Mouse (Mus musculus): Measurements from ENCODE around the gene Myo10. TPM values are rescaled to one million over a fixed set of nuclear protein-coding genes. Genes with fewer than 3 reads are reported as not detected.

Myo10 gene
- polyA plus RNA-seq, 1 experiment from 2014 or later, result 35.0 TPM

- Histone ChIP-seq H3K27me3 (replicated peaks) (no peaks in the 10 kb centered on the region), H3K27ac (no peak overlapping the region), H3K4me3 (no peak overlapping the region), H3K9ac (no peak overlapping the region), H3K36me3 (no peaks in the 10 kb centered on the region), H3K4me1 (peaks cover 4% of the 10 kb centered on the region), H3K4me2 (replicated peaks) (no peak overlapping the region), H3K9me3 (no peaks in the 10 kb centered on the region)
- no peak for ATAC-seq (ENCODE audit: low FRiP score, low read depth)
- 75% methylated on average over 9 of the region's 9 CpGs for WGBS
Observed at GRCm38 (mm10) chr15:25688424-25689283, 66.3 kb downstream of the Myo10 start.

- no peaks in the 10 kb centered on the region for H3K36me3 ChIP-seq
- no peaks in the 10 kb centered on the region for H3K9me3 ChIP-seq
- H3K4me1 ChIP-seq, result peaks cover 4% of the 10 kb centered on the region
- WGBS, result 82% methylated on average over 8 of the region's 8 CpGs
- 0 out of 2 replicates have a peak, but pooled peaks have one; percentile 13 for ATAC-seq (ENCODE audit: low FRiP score, low read depth)
- H3K9ac ChIP-seq, result no peak overlapping the region
- no peaks in the 10 kb centered on the region for H3K27me3 ChIP-seq (replicated peaks)
- no peak overlapping the region for H3K4me3 ChIP-seq
- H3K27ac ChIP-seq, result no peak overlapping the region
- no peak overlapping the region for H3K4me2 ChIP-seq (replicated peaks)
Observed at GRCm38 (mm10) chr15:25689477-25689876, 67.2 kb downstream of the Myo10 start.

GRCm38 (mm10) chr15:25690066-25690745 is 67.9 kb downstream of the Myo10 start:
- H3K9me3 ChIP-seq, result no peaks in the 10 kb centered on the region
- no peak overlapping the region for H3K4me3 ChIP-seq
- no peaks in the 10 kb centered on the region for H3K27me3 ChIP-seq (replicated peaks)
- 19% methylated on average over 15 of the region's 15 CpGs for WGBS
- no peak overlapping the region for H3K9ac ChIP-seq
- peaks cover 4% of the 10 kb centered on the region for H3K4me1 ChIP-seq
- H3K4me2 ChIP-seq (replicated peaks), result no peak overlapping the region
- H3K27ac ChIP-seq, result no peak overlapping the region
- H3K36me3 ChIP-seq, result no peaks in the 10 kb centered on the region
- peak; percentile 38; the same call in 1 of the 2 replicates for ATAC-seq (ENCODE audit: low FRiP score, low read depth)

- peaks cover 4% of the 10 kb centered on the region for H3K4me1 ChIP-seq
- H3K27me3 ChIP-seq (replicated peaks), result no peaks in the 10 kb centered on the region
- H3K36me3 ChIP-seq, result no peaks in the 10 kb centered on the region
- H3K27ac ChIP-seq, result no peak overlapping the region
- no peak for ATAC-seq (ENCODE audit: low FRiP score, low read depth)
- H3K4me2 ChIP-seq (replicated peaks), result no peak overlapping the region
- 78% methylated on average over 4 of the region's 4 CpGs for WGBS
- H3K4me3 ChIP-seq, result no peak overlapping the region
- no peak overlapping the region for H3K9ac ChIP-seq
- no peaks in the 10 kb centered on the region for H3K9me3 ChIP-seq
Observed at GRCm38 (mm10) chr15:25690746-25691105, 68.4 kb downstream of the Myo10 start.

- no peak overlapping the region for H3K4me2 ChIP-seq (replicated peaks)
- H3K4me3 ChIP-seq, result no peak overlapping the region
- H3K4me1 ChIP-seq, result peaks cover 4% of the 10 kb centered on the region
- no peaks in the 10 kb centered on the region for H3K9me3 ChIP-seq
- no peaks in the 10 kb centered on the region for H3K27me3 ChIP-seq (replicated peaks)
- no peak for ATAC-seq (ENCODE audit: low FRiP score, low read depth)
- no peak overlapping the region for H3K27ac ChIP-seq
- no peaks in the 10 kb centered on the region for H3K36me3 ChIP-seq
- no peak overlapping the region for H3K9ac ChIP-seq
- 49% methylated on average over 21 of the region's 21 CpGs for WGBS
Observed at GRCm38 (mm10) chr15:25692254-25692950, 70.1 kb downstream of the Myo10 start.

GRCm38 (mm10) chr15:25693708-25694107 is 71.4 kb downstream of the Myo10 start:
- H3K4me1 ChIP-seq, result peaks cover 4% of the 10 kb centered on the region
- WGBS, result 86% methylated on average over 11 of the region's 11 CpGs
- no peak overlapping the region for H3K27ac ChIP-seq
- H3K9ac ChIP-seq, result no peak overlapping the region
- no peaks in the 10 kb centered on the region for H3K9me3 ChIP-seq
- H3K36me3 ChIP-seq, result no peaks in the 10 kb centered on the region
- ATAC-seq (ENCODE audit: low FRiP score, low read depth), result no peak
- no peak overlapping the region for H3K4me3 ChIP-seq
- H3K4me2 ChIP-seq (replicated peaks), result no peak overlapping the region
- H3K27me3 ChIP-seq (replicated peaks), result no peaks in the 10 kb centered on the region

GRCm38 (mm10) chr15:25694749-25695148 is 72.4 kb downstream of the Myo10 start:
- Histone ChIP-seq H3K36me3 (no peaks in the 10 kb centered on the region), H3K4me1 (peaks cover 4% of the 10 kb centered on the region; the same call in 1 of the 2 replicates), H3K9me3 (no peaks in the 10 kb centered on the region), H3K9ac (no peak overlapping the region), H3K4me2 (replicated peaks) (no peak overlapping the region), H3K27me3 (replicated peaks) (no peaks in the 10 kb centered on the region), H3K4me3 (no peak overlapping the region), H3K27ac (no peak overlapping the region)
- 93% methylated on average over 4 of the region's 4 CpGs for WGBS
- ATAC-seq (ENCODE audit: low FRiP score, low read depth), result no peak

- Histone ChIP-seq H3K27me3 (replicated peaks) (no peaks in the 10 kb centered on the region), H3K4me3 (no peak overlapping the region), H3K9ac (no peak overlapping the region), H3K4me1 (no peaks in the 10 kb centered on the region), H3K36me3 (no peaks in the 10 kb centered on the region), H3K27ac (no peak overlapping the region), H3K4me2 (replicated peaks) (no peak overlapping the region), H3K9me3 (no peaks in the 10 kb centered on the region)
- 93% methylated on average over 3 of the region's 3 CpGs for whole genome bisulfite sequencing
- ATAC-seq (ENCODE audit: low FRiP score, low read depth), result no peak
Observed at GRCm38 (mm10) chr15:25695253-25695652, 72.9 kb downstream of the Myo10 start.

GRCm38 (mm10) chr15:25695883-25696282 is 73.6 kb downstream of the Myo10 start:
- H3K4me2 ChIP-seq (replicated peaks), result no peak overlapping the region
- no peaks in the 10 kb centered on the region for H3K4me1 ChIP-seq
- H3K36me3 ChIP-seq, result no peaks in the 10 kb centered on the region
- WGBS, result 94% methylated on average over 7 of the region's 7 CpGs
- no peak overlapping the region for H3K9ac ChIP-seq
- H3K4me3 ChIP-seq, result no peak overlapping the region
- no peak overlapping the region for H3K27ac ChIP-seq
- ATAC-seq (ENCODE audit: low FRiP score, low read depth), result no peak
- H3K27me3 ChIP-seq (replicated peaks), result no peaks in the 10 kb centered on the region
- H3K9me3 ChIP-seq, result no peaks in the 10 kb centered on the region

GRCm38 (mm10) chr15:25696660-25697059 is 74.3 kb downstream of the Myo10 start:
- no peak overlapping the region for H3K27ac ChIP-seq
- no peak overlapping the region for H3K9ac ChIP-seq
- no peaks in the 10 kb centered on the region for H3K9me3 ChIP-seq
- ATAC-seq (ENCODE audit: low FRiP score, low read depth), result no peak
- no peaks in the 10 kb centered on the region for H3K27me3 ChIP-seq (replicated peaks)
- H3K4me1 ChIP-seq, result no peaks in the 10 kb centered on the region
- no peak overlapping the region for H3K4me2 ChIP-seq (replicated peaks)
- H3K36me3 ChIP-seq, result no peaks in the 10 kb centered on the region
- 89% methylated on average over 6 of the region's 6 CpGs for WGBS
- H3K4me3 ChIP-seq, result no peak overlapping the region

- H3K27ac ChIP-seq, result no peak overlapping the region
- WGBS, result 72% methylated on average over 4 of the region's 4 CpGs
- H3K9me3 ChIP-seq, result no peaks in the 10 kb centered on the region
- no peak for ATAC-seq (ENCODE audit: low FRiP score, low read depth)
- H3K4me3 ChIP-seq, result no peak overlapping the region
- no peak overlapping the region for H3K4me2 ChIP-seq (replicated peaks)
- H3K36me3 ChIP-seq, result no peaks in the 10 kb centered on the region
- H3K9ac ChIP-seq, result no peak overlapping the region
- H3K27me3 ChIP-seq (replicated peaks), result no peaks in the 10 kb centered on the region
- no peaks in the 10 kb centered on the region for H3K4me1 ChIP-seq
Observed at GRCm38 (mm10) chr15:25699032-25699557, 76.8 kb downstream of the Myo10 start.

GRCm38 (mm10) chr15:25702602-25703001 is 80.3 kb downstream of the Myo10 start:
- no peak for ATAC-seq (ENCODE audit: low FRiP score, low read depth)
- Histone ChIP-seq H3K9me3 (no peaks in the 10 kb centered on the region), H3K27me3 (replicated peaks) (no peaks in the 10 kb centered on the region), H3K4me1 (no peaks in the 10 kb centered on the region), H3K27ac (no peak overlapping the region), H3K9ac (no peak overlapping the region), H3K4me2 (replicated peaks) (no peak overlapping the region), H3K4me3 (no peak overlapping the region), H3K36me3 (no peaks in the 10 kb centered on the region)
- WGBS, result 97% methylated on average over 5 of the region's 5 CpGs
